Mouse (Mus musculus) bone marrow macrophage, adult 2 months (primary cell): ENCODE results near the gene Entr1.

ENCODE experiments used
- CTCF ChIP-seq: IDR thresholded peaks from 2 replicates; pipeline ENCODE4 v1.5.1; 2012; ENCODE audit warnings: low read depth, mild to moderate bottlenecking, low read length, moderate library complexity
- POLR2A ChIP-seq: IDR thresholded peaks from 2 replicates; pipeline ENCODE4 v1.6.1; 2012; ENCODE audit warnings: mild to moderate bottlenecking, low read depth, low read length, borderline replicate concordance

GRCm38 (mm10) chr2:26418120-26418519 is 29.0 kb upstream of the Entr1 start:
- TF ChIP-seq POLR2A = no peak
- TF ChIP-seq CTCF = no peak
